Mouse (Mus musculus): ENCODE results near the gene C2.

C2 gene

GRCm38 (mm10) chr17:34881166-34881565 lies 16.9 kb downstream of the C2 start:
- DNase-seq (ENCODE audit: low spot score in 2 of 2): no peak

- DNase-seq (ENCODE audit: low spot score in 2 of 2): no peak
Measured at GRCm38 (mm10) chr17:34879336-34879879, 18.7 kb downstream of the C2 start, which contains the start of gene Zbtb12. Gene Zbtb12, plus strand, starts transcription at chr17:34879483.

- DNase-seq (ENCODE audit: low spot score in 2 of 2): no peak
Measured at GRCm38 (mm10) chr17:34874321-34874720, 23.7 kb downstream of the C2 start.

GRCm38 (mm10) chr17:34865981-34866380 lies 32.1 kb downstream of the C2 start:
- DNase-seq (ENCODE audit: low spot score in 2 of 2): no peak

- DNase-seq (ENCODE audit: low spot score in 2 of 2): no peak
Measured at GRCm38 (mm10) chr17:34862416-34863081, 35.5 kb downstream of the C2 start, which contains the start of gene Cfb. Gene Cfb, minus strand, starts transcription at chr17:34862518.

- DNase-seq (ENCODE audit: low spot score in 2 of 2): no peak
Measured at GRCm38 (mm10) chr17:34861704-34862415, 36.2 kb downstream of the C2 start.

- no peak for DNase-seq (ENCODE audit: low spot score in 2 of 2)
Measured at GRCm38 (mm10) chr17:34860514-34860913, 37.6 kb downstream of the C2 start.

GRCm38 (mm10) chr17:34858670-34859069 lies 39.4 kb downstream of the C2 start:
- DNase-seq (ENCODE audit: low spot score in 2 of 2): no peak

- no peak for DNase-seq (ENCODE audit: low spot score in 2 of 2)
Measured at GRCm38 (mm10) chr17:34855825-34856224, 42.2 kb downstream of the C2 start.

GRCm38 (mm10) chr17:34854761-34855160 lies 43.3 kb downstream of the C2 start:
- no peak for DNase-seq (ENCODE audit: low spot score in 2 of 2)

- no peak for DNase-seq (ENCODE audit: low spot score in 2 of 2)
Measured at GRCm38 (mm10) chr17:34853511-34853910, 44.6 kb downstream of the C2 start.

- no peak for DNase-seq (ENCODE audit: low spot score in 2 of 2)
Measured at GRCm38 (mm10) chr17:34850517-34851125, 47.4 kb downstream of the C2 start.

- DNase-seq (ENCODE audit: low spot score in 2 of 2): peak; percentile 96 to 97
Measured at GRCm38 (mm10) chr17:34849722-34850516, 48.1 kb downstream of the C2 start, which contains the start of the genes Skiv2l and Nelfe. Gene Skiv2l, minus strand, starts transcription at chr17:34850210. Gene Nelfe, plus strand, starts transcription at chr17:34850391.

- DNase-seq (ENCODE audit: low spot score in 2 of 2): no peak
Measured at GRCm38 (mm10) chr17:34847615-34848014, 50.5 kb downstream of the C2 start.

- DNase-seq (ENCODE audit: low spot score in 2 of 2): no peak
Measured at GRCm38 (mm10) chr17:34847192-34847591, 50.9 kb downstream of the C2 start.

- no peak for DNase-seq (ENCODE audit: low spot score in 2 of 2)
Measured at GRCm38 (mm10) chr17:34844884-34845283, 53.2 kb downstream of the C2 start.

GRCm38 (mm10) chr17:34840736-34841307 lies 57.2 kb downstream of the C2 start:
- no peak for DNase-seq (ENCODE audit: low spot score in 2 of 2)

- DNase-seq (ENCODE audit: low spot score in 2 of 2): no peak
Measured at GRCm38 (mm10) chr17:34838785-34839184, 59.3 kb downstream of the C2 start.

GRCm38 (mm10) chr17:34837464-34838324 lies 60.4 kb downstream of the C2 start:
- DNase-seq (ENCODE audit: low spot score in 2 of 2): no peak

GRCm38 (mm10) chr17:34836856-34837221 lies 61.2 kb downstream of the C2 start, which contains the start of the genes Stk19 and Dxo:
Gene Stk19, minus strand, starts transcription at chr17:34836945.
Gene Dxo, plus strand, starts transcription at chr17:34837019.
- DNase-seq (ENCODE audit: low spot score in 2 of 2): peak; percentile 96

All from frontal cortex, postnatal 14 days (tissue).